Mouse (Mus musculus): ENCODE data around the gene Pex11b. TPM values are rescaled to one million over a fixed set of nuclear protein-coding genes. Genes with fewer than 3 reads are reported as not detected.
"Not testable (repeated sequence)": the region's sequence is repeated elsewhere in the genome, so short reads cannot be mapped to it uniquely, and the experiment has no call there.

Pex11b gene
- total RNA-seq, 2 experiments from 2014 or later = 53.7 to 61.7 TPM

GRCm38 (mm10) chr3:96673514-96673913 lies 38.3 kb downstream of the Pex11b start:
- no peak for DNase-seq (ENCODE audit: low spot score in 2 of 2)

DNA sequence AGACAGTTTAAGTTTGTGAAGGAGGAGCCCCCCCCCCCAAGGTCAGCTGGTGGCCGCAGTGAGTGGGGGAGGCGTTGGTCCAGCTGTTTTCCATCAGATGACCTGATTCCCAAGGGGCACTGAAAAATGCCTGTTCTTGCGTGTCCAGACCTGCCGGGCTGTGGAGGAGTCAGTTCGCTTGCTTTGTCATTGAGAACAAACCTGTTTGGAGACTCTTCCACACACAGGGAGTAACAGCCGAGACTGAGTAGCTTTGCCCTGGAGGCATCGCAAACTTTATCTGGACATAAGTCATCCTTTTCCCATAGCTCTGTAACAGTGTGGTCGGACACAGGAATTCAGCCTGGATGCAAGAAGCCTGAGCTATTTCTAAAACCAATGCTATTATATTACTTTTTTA lies 39.3 kb downstream of the Pex11b start:
- no peak for DNase-seq (ENCODE audit: low spot score in 2 of 2)

- no peak for DNase-seq (ENCODE audit: low spot score in 2 of 2)
These were observed 40.0 kb downstream of the Pex11b start for GRCm38 (mm10) chr3:96675171-96675570.

DNA sequence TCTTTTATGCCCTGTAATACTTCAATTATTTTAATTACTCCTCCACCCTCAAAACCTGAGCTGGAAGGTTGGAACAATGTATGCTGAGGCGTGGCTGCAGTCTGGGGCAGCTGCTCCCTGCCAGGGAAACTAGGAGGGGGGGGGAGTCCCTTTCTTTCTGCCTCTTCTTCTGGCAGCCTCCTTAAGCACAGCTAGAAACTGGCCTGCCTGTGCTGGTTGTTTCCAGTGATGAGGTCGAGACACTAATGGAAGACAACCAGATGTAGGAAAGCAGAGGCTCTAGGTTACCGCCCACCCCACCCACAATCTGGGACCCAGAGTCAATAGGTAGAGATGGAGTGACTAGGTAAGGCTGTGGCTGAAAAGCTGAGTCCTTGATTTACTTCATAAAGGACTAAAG lies 40.5 kb downstream of the Pex11b start:
- DNase-seq (ENCODE audit: low spot score in 2 of 2) = no peak

DNA sequence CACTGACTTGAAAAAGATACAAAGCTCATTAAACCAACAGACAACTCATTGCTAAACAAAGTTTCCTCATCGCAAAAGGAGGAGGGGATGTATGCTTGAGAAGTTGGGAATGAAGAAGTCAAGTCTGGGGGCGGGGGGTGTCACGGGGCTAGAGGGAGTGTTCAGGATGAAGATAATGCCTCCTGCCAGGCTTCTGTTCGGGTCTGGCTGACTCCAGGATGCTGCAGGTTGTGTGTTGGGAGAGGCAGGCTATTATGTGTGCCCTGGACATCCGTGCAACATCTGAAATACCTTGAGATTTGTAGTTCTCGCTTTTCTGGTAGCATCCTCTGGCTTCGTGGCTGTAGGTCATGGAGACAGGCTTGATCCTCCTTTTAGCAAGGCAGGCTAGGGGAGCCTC lies 43.3 kb downstream of the Pex11b start:
- DNase-seq (ENCODE audit: low spot score in 2 of 2) = no peak

- DNase-seq (ENCODE audit: low spot score in 2 of 2) = no peak
These were observed 44.0 kb downstream of the Pex11b start for GRCm38 (mm10) chr3:96679159-96679674.

DNA sequence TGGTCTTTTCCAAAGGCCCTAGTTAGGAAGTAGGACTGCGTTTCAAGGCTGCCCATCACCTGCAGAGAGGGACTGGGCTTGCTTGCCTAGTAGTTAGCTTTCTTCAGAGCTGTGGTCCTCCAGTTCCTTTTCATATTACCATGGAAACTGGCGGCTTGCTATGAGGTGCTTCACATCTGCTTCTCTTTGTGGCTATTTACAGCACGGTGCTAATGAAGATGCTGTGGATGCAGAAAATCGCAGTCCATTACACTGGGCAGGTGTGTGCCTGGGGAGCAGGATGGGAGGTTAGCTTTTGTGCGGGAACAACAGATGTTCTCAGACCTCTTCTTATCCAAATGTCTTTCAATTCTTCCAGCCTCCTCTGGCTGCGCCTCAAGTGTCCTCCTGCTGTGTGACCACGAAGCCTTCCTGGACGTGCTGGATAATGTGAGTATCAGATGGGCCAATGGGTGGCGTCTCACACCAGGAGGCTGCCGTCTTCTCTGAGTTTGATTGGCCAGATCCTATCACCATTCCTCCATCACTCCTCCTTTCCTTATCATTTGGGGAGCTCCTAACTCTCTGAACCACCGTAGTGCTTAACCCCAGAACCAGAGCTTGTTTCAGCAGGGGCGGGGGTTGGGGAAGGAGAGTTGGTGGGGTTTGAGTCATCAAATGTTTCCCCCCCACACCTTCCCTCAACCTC lies 45.2 kb downstream of the Pex11b start:
- no peak for DNase-seq (ENCODE audit: low spot score in 2 of 2)

DNA sequence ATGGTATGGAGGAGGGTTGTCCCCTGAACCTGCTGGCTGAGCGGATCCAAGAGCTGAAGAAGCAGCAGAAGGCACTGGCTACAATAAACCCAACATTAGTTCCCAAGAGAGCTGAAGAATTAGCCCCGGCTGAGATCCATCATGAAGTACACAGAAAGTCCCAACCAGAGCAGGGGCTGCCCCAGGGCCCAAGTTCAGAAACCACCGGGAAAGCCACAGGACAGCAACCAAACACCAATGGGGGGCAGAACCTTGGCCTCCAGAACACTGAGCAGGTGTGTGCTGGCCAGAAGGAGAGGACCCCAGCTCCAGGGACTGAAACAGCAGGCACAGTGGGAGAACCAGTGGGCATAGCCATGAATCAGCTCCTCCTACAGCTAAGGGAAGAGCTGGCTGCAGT lies 48.3 kb downstream of the Pex11b start:
- no peak for DNase-seq (ENCODE audit: low spot score in 2 of 2)

- no peak for DNase-seq (ENCODE audit: low spot score in 2 of 2)
These were observed 49.1 kb downstream of the Pex11b start for GRCm38 (mm10) chr3:96684151-96684821.

DNA sequence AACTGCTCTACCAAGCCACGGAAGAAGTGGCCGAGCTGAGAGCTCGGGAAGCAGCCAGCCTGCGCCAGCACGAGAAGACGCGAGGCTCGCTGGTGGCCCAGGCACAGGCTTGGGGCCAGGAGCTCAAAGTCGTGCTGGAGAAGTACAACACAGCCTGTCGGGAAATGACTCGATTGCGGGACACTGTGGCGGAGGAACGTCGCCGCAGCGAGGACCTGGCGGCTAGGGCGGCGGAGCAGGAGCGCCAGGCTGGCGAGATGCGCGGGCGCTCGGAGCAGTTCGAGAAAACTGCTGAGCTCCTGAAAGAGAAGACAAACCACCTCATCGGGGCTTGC lies 49.6 kb downstream of the Pex11b start:
- no peak for DNase-seq (ENCODE audit: low spot score in 2 of 2)

- DNase-seq (ENCODE audit: low spot score in 2 of 2) = not testable (repeated sequence)
These were observed 50.9 kb downstream of the Pex11b start for GRCm38 (mm10) chr3:96686057-96686456.

DNA sequence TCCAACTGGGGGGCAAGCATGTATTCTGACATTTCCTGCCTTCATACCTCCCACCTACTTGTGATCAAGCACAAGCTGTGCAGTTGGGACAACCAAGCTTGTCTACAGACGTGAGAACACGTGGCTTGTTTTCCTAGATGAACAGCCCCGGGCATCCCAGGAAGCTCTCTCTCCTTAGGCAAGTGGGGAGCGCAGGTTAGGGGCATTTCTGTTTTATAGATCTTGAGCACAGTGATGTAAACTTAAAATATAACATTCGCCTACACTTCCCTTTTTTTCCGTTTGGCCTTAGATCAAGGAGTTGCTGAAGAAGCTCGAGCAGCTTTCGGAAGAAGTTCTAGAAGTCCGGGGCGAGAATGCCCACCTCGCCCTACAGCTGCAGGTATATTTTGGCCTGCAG lies 53.7 kb downstream of the Pex11b start:
- no peak for DNase-seq (ENCODE audit: low spot score in 2 of 2)

- DNase-seq (ENCODE audit: low spot score in 2 of 2) = no peak
These were observed 55.1 kb downstream of the Pex11b start for GRCm38 (mm10) chr3:96690298-96690697.

- no peak for DNase-seq (ENCODE audit: low spot score in 2 of 2)
These were observed 57.3 kb downstream of the Pex11b start for GRCm38 (mm10) chr3:96692506-96692905.

DNA sequence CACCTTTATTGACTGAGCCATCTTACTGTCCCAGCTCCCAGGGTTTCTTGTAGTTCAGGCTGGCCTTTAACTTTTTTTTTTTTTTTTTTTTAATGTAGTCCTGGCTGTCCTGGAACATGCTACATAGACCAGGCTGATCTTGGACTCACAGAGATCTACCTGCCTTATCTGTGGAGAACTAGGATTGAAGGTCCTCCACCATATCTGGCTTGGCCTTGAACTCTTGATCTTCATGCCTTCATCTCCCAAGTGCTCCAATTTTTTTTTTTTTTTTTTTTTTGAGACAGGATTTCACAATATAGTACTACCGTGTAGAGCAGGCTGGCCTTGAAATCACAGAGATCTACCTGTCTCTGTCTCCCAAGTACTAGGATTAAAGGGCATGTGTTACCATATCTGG lies 58.4 kb downstream of the Pex11b start:
- DNase-seq (ENCODE audit: low spot score in 2 of 2) = no peak

Other genes with a start within 250 kb of the Pex11b start
- not detected for gene BC107364, start 183.1 kb upstream of the Pex11b start, total RNA-seq (2021)
- gene Hfe2, start 110.2 kb upstream of the Pex11b start, total RNA-seq (2021) = 10 to 100 TPM in 1 of 2 experiments, 1 to 10 TPM in 1; 3.9 to 11.2 TPM
- gene Txnip, start 77.4 kb upstream of the Pex11b start, total RNA-seq (2021) = 100 to 1,000 TPM; 980 to 992 TPM
- not detected for gene Gm16253, start 58.4 kb upstream of the Pex11b start, total RNA-seq (2021)
- gene Polr3gl, start 41.2 kb upstream of the Pex11b start, total RNA-seq (2021) = 10 to 100 TPM; 37.6 to 37.8 TPM
- gene Ankrd34a, start 38.7 kb upstream of the Pex11b start, total RNA-seq (2021) = 1 to 10 TPM in 1 of 2 experiments, under 1 TPM in 1; 0.59 to 1.5 TPM
- 10 to 100 TPM; 66.3 to 69.1 TPM for gene Lix1l, start 34.2 kb upstream of the Pex11b start, total RNA-seq (2021)
- 10 to 100 TPM; 84.0 to 93.4 TPM for gene Rbm8a, start 5.4 kb upstream of the Pex11b start, total RNA-seq (2021)
- gene Gm42957, start 98 bp downstream of the Pex11b start, total RNA-seq (2021) = under 1 TPM; 0.23 to 0.25 TPM
- 1 to 10 TPM; 2.4 TPM for gene Itga10, start 10.2 kb downstream of the Pex11b start, total RNA-seq (2021)
- 1 to 10 TPM; 2.7 to 3.3 TPM for gene Ankrd35, start 34.8 kb downstream of the Pex11b start, total RNA-seq (2021)
- gene Pias3, start 61.0 kb downstream of the Pex11b start, total RNA-seq (2021) = 10 to 100 TPM; 50.1 to 55.1 TPM
- gene Nudt17, start 73.2 kb downstream of the Pex11b start, total RNA-seq (2021) = 1 to 10 TPM; 2.7 to 3.6 TPM
- gene Polr3c, start 92.3 kb downstream of the Pex11b start, total RNA-seq (2021) = 10 to 100 TPM; 39.5 to 43.4 TPM
- gene Rnf115, start 92.3 kb downstream of the Pex11b start, total RNA-seq (2021) = 10 to 100 TPM; 37.0 to 39.7 TPM
- gene Pdzk1, start 193.9 kb downstream of the Pex11b start, total RNA-seq (2021) = 10 to 100 TPM in 1 of 2 experiments, 1 to 10 TPM in 1; 7.2 to 40.4 TPM
- under 1 TPM in 1 of 2 experiments, not detected in 1; 0.48 TPM for gene Cd160, start 194.0 kb downstream of the Pex11b start, total RNA-seq (2021)

Measured in adrenal gland, postnatal 4 days (tissue).